Mouse (Mus musculus): ENCODE data around the gene Mbd6.

DNA sequence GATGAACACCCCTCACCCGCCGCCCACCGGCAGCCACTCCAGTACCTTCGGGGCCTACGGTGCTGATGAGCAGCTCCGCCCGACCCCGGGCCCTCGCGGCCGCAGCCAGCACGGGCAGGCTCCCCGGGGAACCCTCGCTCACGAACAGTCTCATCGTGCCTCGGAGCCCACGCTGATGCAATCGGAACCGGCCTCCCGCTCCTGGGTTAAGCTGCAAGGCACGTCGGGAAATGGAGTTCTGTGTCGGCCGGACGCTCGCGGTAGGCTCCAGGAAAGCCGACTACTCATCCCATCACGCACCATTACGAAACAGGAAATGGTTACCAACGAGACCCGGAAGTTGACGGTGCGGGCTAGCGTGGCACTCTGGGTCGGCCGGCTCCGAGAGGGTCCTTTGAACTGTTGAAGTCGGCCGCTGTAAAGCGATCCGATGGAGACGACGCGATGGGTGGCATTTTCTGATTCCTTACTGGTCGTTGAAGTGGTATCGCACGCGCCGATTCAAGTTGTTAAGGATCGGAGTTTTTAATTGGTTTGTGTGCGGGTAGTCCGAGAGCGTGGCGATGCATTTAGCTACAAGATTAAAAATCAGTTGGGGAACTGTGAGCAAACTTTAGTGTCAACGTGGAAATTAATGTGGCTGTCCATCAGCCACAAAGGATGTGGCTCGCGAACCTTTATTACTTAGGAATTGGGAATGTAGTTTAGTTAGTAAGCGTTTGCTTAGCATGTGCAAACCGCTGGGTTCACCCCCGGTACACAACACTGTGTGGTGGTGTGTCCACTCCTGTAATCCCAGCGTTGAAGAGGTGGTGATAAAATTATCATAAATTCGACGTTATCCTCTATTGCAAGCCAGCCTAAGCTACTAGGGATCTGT is 22.9 kb upstream of the Mbd6 start, which contains the start of gene Mars:
- no peak for TF ChIP-seq CTCF (IDR thresholded peaks at IDR 0.05; ENCODE audit: low read depth)
- no peak for TF ChIP-seq EP300 (optimal IDR thresholded peaks at IDR 0.05)
